Mouse (Mus musculus) left cerebral cortex, adult 9 months (tissue): ENCODE measurements around the gene Ccdc62.
A peak's percentile ranks its signal among the peaks of the same experiment; 100 is the strongest.

Experiments
- DNase-seq, 2 experiments: peaks; one replicate each; pipeline ENCODE4 v3.0.0; 2022; ENCODE audit warnings: low spot score in 2 of 2

The Ccdc62 gene

GRCm38 (mm10) chr5:123930508-123930989 lies at the start of gene Ccdc62:
TSS of gene Ccdc62 (plus strand) at chr5:123930679.
- DNase-seq = peak; percentile 68 to 91

GRCm38 (mm10) chr5:123880778-123881177 lies 49.7 kb upstream of the Ccdc62 start:
- DNase-seq = no peak

- no peak for DNase-seq
Observed at GRCm38 (mm10) chr5:123883891-123884290, 46.6 kb upstream of the Ccdc62 start.

- DNase-seq = no peak
Observed at GRCm38 (mm10) chr5:123884332-123884731, 46.1 kb upstream of the Ccdc62 start.

GRCm38 (mm10) chr5:123886365-123886764 lies 44.1 kb upstream of the Ccdc62 start:
- no peak for DNase-seq

- no peak for DNase-seq
Observed at GRCm38 (mm10) chr5:123890312-123890711, 40.2 kb upstream of the Ccdc62 start.

- no peak for DNase-seq
Observed at GRCm38 (mm10) chr5:123890987-123891386, 39.5 kb upstream of the Ccdc62 start.

GRCm38 (mm10) chr5:123891669-123892068 lies 38.8 kb upstream of the Ccdc62 start:
- peak in 1 of 2 experiments; percentile 34 for DNase-seq

- DNase-seq = no peak
Observed at GRCm38 (mm10) chr5:123893520-123893919, 37.0 kb upstream of the Ccdc62 start.

- DNase-seq = no peak
Observed at GRCm38 (mm10) chr5:123896395-123896794, 34.1 kb upstream of the Ccdc62 start.

- peak in 1 of 2 experiments; percentile 41 for DNase-seq
Observed at GRCm38 (mm10) chr5:123897352-123897751, 33.1 kb upstream of the Ccdc62 start.

GRCm38 (mm10) chr5:123904059-123904672 lies 26.3 kb upstream of the Ccdc62 start:
- no peak for DNase-seq

GRCm38 (mm10) chr5:123906146-123906975 lies 24.1 kb upstream of the Ccdc62 start:
- no peak for DNase-seq

- peak; percentile 90 to 98 for DNase-seq
Observed at GRCm38 (mm10) chr5:123906976-123907630, 23.4 kb upstream of the Ccdc62 start, which contains the start of gene Denr. TSS of gene Denr (plus strand) at chr5:123907175.

- DNase-seq = no peak
Observed at GRCm38 (mm10) chr5:123907631-123907977, 22.9 kb upstream of the Ccdc62 start.

- no peak for DNase-seq
Observed at GRCm38 (mm10) chr5:123914852-123915251, 15.6 kb upstream of the Ccdc62 start.

- DNase-seq = no peak
Observed at GRCm38 (mm10) chr5:123922112-123922511, 8.4 kb upstream of the Ccdc62 start.

GRCm38 (mm10) chr5:123927118-123927517 lies 3.4 kb upstream of the Ccdc62 start, which contains the start of gene Gm43518:
TSS of gene Gm43518 (plus strand) at chr5:123927418.
- DNase-seq = no peak

GRCm38 (mm10) chr5:123931131-123931530 lies 652 bp downstream of the Ccdc62 start:
- no peak for DNase-seq

- no peak for DNase-seq
Observed at GRCm38 (mm10) chr5:123932927-123933326, 2.4 kb downstream of the Ccdc62 start.

- DNase-seq = no peak
Observed at GRCm38 (mm10) chr5:123933556-123933955, 3.1 kb downstream of the Ccdc62 start.

- DNase-seq = no peak
Observed at GRCm38 (mm10) chr5:123933957-123934591, 3.6 kb downstream of the Ccdc62 start.
